8 mouse cellular contexts compared by ENCODE assay signal in the genomic region with DNA sequence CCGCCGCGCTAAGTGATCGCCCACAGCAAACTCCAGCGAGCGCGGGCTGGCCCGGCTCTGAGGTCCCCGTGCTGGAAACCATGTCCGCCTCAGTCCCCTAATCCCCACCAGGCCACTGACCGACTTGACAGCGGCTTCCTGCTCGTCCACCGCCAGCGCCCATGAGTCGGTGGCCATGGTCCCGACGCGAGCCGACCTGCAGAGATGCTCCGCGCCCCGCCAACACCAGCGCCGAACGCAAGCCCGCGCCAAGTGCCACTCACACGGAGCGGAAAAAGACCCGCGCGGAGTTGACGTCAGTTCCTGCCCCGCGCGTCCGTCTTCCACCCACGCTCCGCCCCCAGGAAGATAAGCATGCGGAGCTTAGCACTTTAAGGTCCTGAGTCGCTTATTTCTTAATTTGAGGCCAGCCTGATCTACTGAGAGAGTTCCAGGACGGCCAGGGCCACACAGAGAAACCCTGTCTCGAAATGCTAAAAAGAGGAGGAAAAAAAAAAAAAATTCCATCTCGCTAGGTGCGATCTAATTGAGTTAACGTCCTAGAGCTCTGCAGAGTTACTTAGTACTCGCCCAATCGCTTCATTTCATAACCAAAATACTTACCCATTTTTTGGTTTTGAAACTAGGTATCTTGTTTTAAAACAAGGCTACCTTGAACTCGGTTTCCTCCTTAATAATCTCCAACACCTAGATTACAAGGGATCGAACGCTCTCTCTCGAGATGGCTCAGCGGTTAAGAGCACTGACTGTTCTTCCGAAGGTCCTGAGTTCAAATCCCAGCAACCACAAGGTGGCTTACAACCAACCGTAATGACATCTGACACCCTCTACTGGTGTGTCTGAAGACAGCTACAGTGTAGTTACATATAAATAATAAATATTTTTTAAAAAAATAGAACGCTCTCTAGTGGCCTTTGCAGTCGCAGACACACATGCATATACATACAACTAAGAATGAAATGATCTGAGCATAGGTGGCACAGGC. TPM values are rescaled to one million over a fixed set of nuclear protein-coding genes. Genes with fewer than 3 reads are reported as not detected.
A peak's percentile ranks its signal among the peaks of the same experiment; 100 is the strongest.
DNase-seq lines count a peak whose midpoint lies in the region; ATAC-seq and TF ChIP-seq lines count a peak whose summit lies in the region.

A gene (minus strand): TSS at position 254 of the 985 bp plus-strand sequence.

- peaks cover 19% of the 10 kb centered on the region for H3K4me1 ChIP-seq in forebrain, embryonic 10.5 days
- peaks cover 12% of the 10 kb centered on the region for H3K4me1 ChIP-seq in heart, embryonic 15.5 days (replicated peaks)
- H3K4me1 ChIP-seq in liver, embryonic 14.5 days (replicated peaks; ENCODE audit: control insufficient read depth in 2 of 2, insufficient read depth in 2 of 2, low read length in 1 of 2) = peaks cover 4 to 12% of the 10 kb centered on the region in 2 experiments; a peak in 2 of 4 replicates
- peaks cover 5% of the 10 kb centered on the region for H3K4me1 ChIP-seq in neural tube, embryonic 11.5 days (ENCODE audit: control insufficient read depth, insufficient read depth, low read length)
- no peaks in the 10 kb centered on the region for H3K4me1 ChIP-seq in stomach, postnatal 0 days (replicated peaks; ENCODE audit: control insufficient read depth, insufficient read depth)

- peak; percentile 57 for TF ChIP-seq CTCF in liver, embryonic 14.5 days (IDR thresholded peaks at IDR 0.05; ENCODE audit: low read depth)
- TF ChIP-seq CTCF in stomach, postnatal 0 days (IDR thresholded peaks at IDR 0.05; ENCODE audit: low read depth) = peak; percentile 55

- H3K4me2 ChIP-seq in heart, embryonic 15.5 days = peak within 1 kb of the TSS; percentile 74
- H3K4me2 ChIP-seq in liver, embryonic 14.5 days (ENCODE audit: low read depth) = peak within 1 kb of the TSS; percentile 86
- peak within 1 kb of the TSS; percentile 79 for H3K4me2 ChIP-seq in neural tube, embryonic 11.5 days (ENCODE audit: low read depth)
- H3K4me2 ChIP-seq in stomach, postnatal 0 days (replicated peaks; ENCODE audit: low read depth) = peak within 1 kb of the TSS; percentile 73

- WGBS in forebrain, embryonic 10.5 days = 3% methylated on average over 58 of the region's 58 CpGs
- WGBS in heart, embryonic 15.5 days = 4% methylated on average over 58 of the region's 58 CpGs
- 3% methylated on average over 58 of the region's 58 CpGs for WGBS in liver, embryonic 14.5 days (ENCODE audit: insufficient replicate concordance)
- WGBS in neural tube, embryonic 11.5 days = 3% methylated on average over 58 of the region's 58 CpGs
- WGBS in stomach, postnatal 0 days = 3% methylated on average over 58 of the region's 58 CpGs

- peak within 1 kb of the TSS; percentile 89 for H3K27ac ChIP-seq in forebrain, embryonic 10.5 days
- peak within 1 kb of the TSS; percentile 84 for H3K27ac ChIP-seq in heart, embryonic 15.5 days
- peak within 1 kb of the TSS; percentile 81 for H3K27ac ChIP-seq in liver, embryonic 14.5 days
- 0 out of 2 replicates have a peak within 1 kb of the TSS, but pooled peaks have one; percentile 53 for H3K27ac ChIP-seq in neural tube, embryonic 11.5 days (ENCODE audit: low read depth, low read length)
- H3K27ac ChIP-seq in stomach, postnatal 0 days (replicated peaks) = peak within 1 kb of the TSS; percentile 84

- peak; percentile 97 for ATAC-seq in CD4-positive, CD25-positive, alpha-beta regulatory T cell, adult 4 months
- ATAC-seq in heart, embryonic 15.5 days (replicated peaks; ENCODE audit: insufficient number of reproducible peaks, insufficient read depth, low FRiP score, low read depth) = peak; percentile 89
- peak; percentile 95 for ATAC-seq in liver, embryonic 14.5 days (ENCODE audit: insufficient read depth)
- peak; percentile 92 for ATAC-seq in neural tube, embryonic 11.5 days (ENCODE audit: insufficient read depth, low FRiP score, low TSS enrichment)
- ATAC-seq in stomach, postnatal 0 days (ENCODE audit: low FRiP score, low TSS enrichment) = peak; percentile 94

- peak; percentile 80 for DNase-seq in c-Kit-negative CD71-positive TER-119-positive erythroid progenitor cells, embryonic 14.5 days (ENCODE audit: low read depth, low spot score)
- peak; percentile 86 for DNase-seq in forebrain, embryonic 10.5 days (ENCODE audit: extremely low spot score, low spot score)
- DNase-seq in kidney, postnatal 25 days = peak; percentile 91 to 94
- peak; percentile 82 to 87 (median 85) for DNase-seq in liver, embryonic 14.5 days (ENCODE audit: low read depth in 3 of 3, low spot score in 3 of 3)
- DNase-seq in neural tube, embryonic 11.5 days (ENCODE audit: low spot score) = peak; percentile 91
- DNase-seq in stomach, postnatal 0 days (ENCODE audit: low spot score) = peak; percentile 91

- peak within 1 kb of the TSS; percentile 91 for H3K4me3 ChIP-seq in forebrain, embryonic 10.5 days
- H3K4me3 ChIP-seq in heart, embryonic 15.5 days = peak within 1 kb of the TSS; percentile 77
- peak within 1 kb of the TSS; percentile 73 to 96 for H3K4me3 ChIP-seq in liver, embryonic 14.5 days (ENCODE audit: insufficient read depth in 1 of 2, low read depth in 2 of 2, low read length in 2 of 2)
- H3K4me3 ChIP-seq in neural tube, embryonic 11.5 days (ENCODE audit: low read depth, low read length) = peak within 1 kb of the TSS; percentile 87
- H3K4me3 ChIP-seq in stomach, postnatal 0 days (ENCODE audit: low read depth, low read length) = peak within 1 kb of the TSS; percentile 89

- peak within 1 kb of the TSS; percentile 81 for H3K9ac ChIP-seq in heart, embryonic 15.5 days
- H3K9ac ChIP-seq in liver, embryonic 14.5 days (replicated peaks) = peak within 1 kb of the TSS; percentile 92
- peak within 1 kb of the TSS; percentile 74 for H3K9ac ChIP-seq in neural tube, embryonic 11.5 days (ENCODE audit: low read length)
- H3K9ac ChIP-seq in stomach, postnatal 0 days (ENCODE audit: low read length) = peak within 1 kb of the TSS; percentile 88

- TF ChIP-seq EP300 in liver, embryonic 14.5 days (IDR thresholded peaks at IDR 0.05; ENCODE audit: low read depth) = no peak
- no peak for TF ChIP-seq EP300 in stomach, postnatal 0 days (optimal IDR thresholded peaks at IDR 0.05)

- no peaks in the 10 kb centered on the region for H3K9me3 ChIP-seq in forebrain, embryonic 10.5 days
- no peaks in the 10 kb centered on the region for H3K9me3 ChIP-seq in heart, embryonic 15.5 days (replicated peaks)
- no peaks in the 10 kb centered on the region for H3K9me3 ChIP-seq in liver, embryonic 14.5 days (ENCODE audit: control insufficient read depth, low read length)
- no peaks in the 10 kb centered on the region for H3K9me3 ChIP-seq in neural tube, embryonic 11.5 days (ENCODE audit: control insufficient read depth, low read length)
- no peaks in the 10 kb centered on the region for H3K9me3 ChIP-seq in stomach, postnatal 0 days (ENCODE audit: control insufficient read depth, low read length)

- no peaks in the 10 kb centered on the region for H3K27me3 ChIP-seq in forebrain, embryonic 10.5 days (ENCODE audit: poor library complexity, severe bottlenecking)
- H3K27me3 ChIP-seq in heart, embryonic 15.5 days = no peaks in the 10 kb centered on the region
- no peaks in the 10 kb centered on the region for H3K27me3 ChIP-seq in liver, embryonic 14.5 days (ENCODE audit: control insufficient read depth, insufficient read depth, low read length)
- H3K27me3 ChIP-seq in neural tube, embryonic 11.5 days (ENCODE audit: control insufficient read depth, insufficient read depth, low read length) = no peaks in the 10 kb centered on the region
- H3K27me3 ChIP-seq in stomach, postnatal 0 days (ENCODE audit: control insufficient read depth, insufficient read depth, low read length) = no peaks in the 10 kb centered on the region

- H3K36me3 ChIP-seq in forebrain, embryonic 10.5 days (replicated peaks) = peaks cover 32% of the 10 kb centered on the region
- H3K36me3 ChIP-seq in heart, embryonic 15.5 days = peaks cover 5% of the 10 kb centered on the region; the same call in 1 of the 2 replicates
- no peaks in the 10 kb centered on the region for H3K36me3 ChIP-seq in liver, embryonic 14.5 days (replicated peaks; ENCODE audit: control insufficient read depth, insufficient read depth, low read depth)
- H3K36me3 ChIP-seq in neural tube, embryonic 11.5 days (ENCODE audit: control insufficient read depth, insufficient read depth, low read length) = no peaks in the 10 kb centered on the region
- no peaks in the 10 kb centered on the region for H3K36me3 ChIP-seq in stomach, postnatal 0 days (ENCODE audit: control insufficient read depth, insufficient read depth, low read length)

RNA-seq across cellular contexts. Expression of the gene that starts here (rescaled TPM):
- 10 to 100 TPM; 13.8 to 13.9 TPM for polyA plus RNA-seq in CD4-positive, CD25-positive, alpha-beta regulatory T cell, adult 4 months (2017; shearing (Covaris generic))
- polyA plus RNA-seq in forebrain, embryonic 10.5 days (2016; fragmentation: Nextera tagmentation; extraction: Ambion mirVana) = 27.4 and 27.6 TPM in 2 replicates
- 8.6 and 12.5 TPM in 2 replicates for polyA plus RNA-seq in heart, embryonic 15.5 days (2015; fragmentation: Nextera tagmentation; extraction: Ambion mirVana)
- polyA plus RNA-seq in liver, embryonic 14.5 days (2012; rRNA removed) = 20.1 and 29.0 TPM in 2 replicates
- 12.8 and 14.4 TPM in 2 replicates for polyA plus RNA-seq in liver, embryonic 14.5 days (2014; fragmentation: Nextera tagmentation; extraction: Ambion mirVana)
- 33.7 and 34.3 TPM in 2 replicates for polyA plus RNA-seq in neural tube, embryonic 11.5 days (2014; fragmentation: Nextera tagmentation; extraction: Ambion mirVana)
- polyA plus RNA-seq in stomach, postnatal 0 days (2015; fragmentation: Nextera tagmentation; extraction: Ambion mirVana) = 6.2 and 7.5 TPM in 2 replicates

Comparison
In these comparisons a context has a peak if more than half of its experiments do, and no peak if none do; other contexts are left out.
1. Peak in every context shown above with its lines: DNase-seq, ATAC-seq, H3K4me3 ChIP-seq and H3K27ac ChIP-seq.